Mouse (Mus musculus): Measurements from ENCODE around the gene Mast4. TPM values are rescaled to one million over a fixed set of nuclear protein-coding genes. Genes with fewer than 3 reads are reported as not detected.

Gene Mast4
- total RNA-seq, 4 experiments from 2014 or later, result 50.1 to 60.0 (median 54.7) TPM

DNA sequence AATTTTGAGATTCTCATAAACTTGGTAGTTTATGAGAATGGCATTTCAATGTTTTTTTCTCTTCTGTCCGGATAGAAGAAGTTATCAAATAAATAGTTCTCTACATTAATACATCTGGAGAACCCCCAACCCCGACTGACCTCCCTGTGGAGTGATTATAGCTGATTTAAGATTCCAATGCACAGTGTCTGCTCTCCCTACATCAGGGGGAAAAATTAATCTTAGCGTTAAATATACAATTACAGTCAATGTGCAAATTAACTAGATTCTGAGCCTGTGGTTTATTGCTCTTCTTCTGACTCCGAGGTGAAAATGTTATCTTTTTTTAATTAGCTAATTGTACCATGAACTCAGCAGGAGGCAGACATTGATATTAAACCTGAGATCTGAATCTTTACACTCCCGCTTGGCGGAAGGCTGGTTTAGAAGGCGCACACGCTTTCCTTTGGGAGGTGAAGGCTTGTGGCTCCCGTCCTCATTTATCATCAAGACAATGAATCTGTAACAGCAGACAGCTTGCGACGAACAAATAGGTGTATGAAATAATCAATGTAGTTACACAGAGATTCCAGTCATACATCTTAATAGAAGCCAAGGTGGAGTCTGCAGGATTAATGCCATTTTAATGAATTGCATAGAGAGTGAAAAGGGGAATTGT is 274.2 kb downstream of the Mast4 start:
- no peak for DNase-seq (ENCODE audit: low spot score in 2 of 2)

DNA sequence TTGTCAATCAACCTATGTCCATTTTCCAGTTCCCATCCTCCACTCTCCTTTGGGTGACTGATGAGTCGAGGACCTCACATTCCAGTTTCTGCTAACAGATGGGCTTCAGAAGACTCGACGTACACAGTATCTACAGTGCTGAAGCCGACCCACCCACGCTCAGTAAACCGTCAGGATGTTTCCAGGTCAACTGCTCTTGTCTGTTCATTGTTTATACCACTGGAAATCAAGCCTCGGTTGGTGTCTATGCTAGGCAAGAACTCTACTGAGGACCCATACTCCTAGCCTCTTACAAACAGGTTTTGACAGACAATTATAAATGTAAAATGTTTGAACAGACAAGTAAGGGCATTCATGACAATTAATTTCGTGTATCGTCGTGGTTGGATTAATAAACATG is 277.8 kb downstream of the Mast4 start:
- no peak for DNase-seq (ENCODE audit: low spot score in 2 of 2)

DNA sequence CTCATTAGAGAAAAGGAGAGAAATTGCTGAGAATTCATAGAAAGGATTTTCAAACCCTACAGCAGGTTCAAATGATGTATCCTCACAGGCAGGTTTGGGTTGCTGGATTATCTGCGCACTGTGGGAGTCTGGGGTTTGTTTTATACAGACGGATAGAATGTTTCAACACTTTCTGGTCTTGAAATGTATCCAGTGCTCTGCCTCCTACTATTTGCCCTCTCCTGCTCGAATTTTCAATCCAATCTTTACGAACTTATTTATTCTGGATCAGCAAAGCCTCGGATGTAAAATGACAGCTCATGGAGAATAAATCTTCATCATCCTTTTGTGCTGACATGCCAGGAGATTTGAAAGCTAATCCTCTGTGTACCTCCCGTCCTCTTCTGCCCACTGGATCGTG is 281.6 kb downstream of the Mast4 start:
- no peak for DNase-seq (ENCODE audit: low spot score in 2 of 2)

DNA sequence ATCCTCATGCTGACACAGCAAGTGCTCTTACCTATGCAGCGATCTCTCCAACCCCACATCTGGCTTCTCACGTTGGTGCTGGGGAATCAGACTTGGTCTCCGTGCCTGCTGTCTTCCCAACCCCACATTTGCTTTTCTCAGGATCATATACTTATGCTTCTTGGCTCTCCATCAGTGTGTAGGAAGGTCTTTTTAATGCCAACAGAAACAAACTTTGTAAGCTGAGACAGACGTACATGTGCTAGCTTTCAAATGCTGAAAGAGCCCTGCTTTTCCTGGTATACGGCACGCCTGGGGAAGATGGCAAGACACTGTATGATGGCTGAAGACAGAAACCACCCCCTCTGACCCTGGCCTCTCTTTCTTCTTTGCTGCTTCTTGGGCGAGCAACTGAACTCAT is 285.3 kb downstream of the Mast4 start:
- DNase-seq (ENCODE audit: low spot score in 2 of 2), result no peak

DNA sequence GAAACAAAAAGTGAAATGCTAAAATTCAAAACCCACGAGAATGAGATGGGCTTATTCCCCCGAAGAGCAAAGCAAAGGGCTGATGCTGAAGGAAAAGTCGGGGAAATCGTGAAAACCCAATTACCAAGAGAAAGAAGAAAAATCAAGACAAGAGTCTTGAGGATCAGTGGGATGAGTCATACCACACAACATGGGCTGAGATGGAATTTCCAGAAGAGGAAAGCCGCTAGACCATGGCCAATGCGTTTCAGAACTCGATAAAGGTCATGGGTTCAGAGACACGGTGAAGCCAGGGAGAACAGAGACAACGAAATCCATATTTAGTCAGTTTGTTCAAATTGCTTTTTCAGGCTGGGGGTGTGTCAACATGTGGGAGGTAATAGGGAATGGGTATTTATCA is 290.6 kb downstream of the Mast4 start:
- no peak for DNase-seq (ENCODE audit: low spot score in 2 of 2)

DNA sequence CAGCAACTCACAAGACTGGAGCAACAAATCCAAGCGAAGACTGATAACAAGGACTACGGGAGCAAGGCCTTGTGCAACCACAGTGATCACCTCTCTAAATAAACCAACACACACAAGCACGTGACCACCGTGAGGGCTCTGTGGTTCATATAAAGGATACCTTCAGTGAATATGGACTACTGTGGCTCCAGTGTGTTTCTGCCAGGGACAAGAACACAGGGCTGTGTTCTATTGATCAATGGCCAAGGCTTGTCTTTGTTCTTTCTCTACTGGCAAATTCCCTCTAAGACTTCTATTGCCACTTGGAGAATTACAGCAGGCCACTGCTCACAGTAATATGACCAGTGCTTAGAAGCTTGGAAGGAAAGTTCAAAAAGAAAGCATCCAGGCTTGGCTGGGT is 291.3 kb downstream of the Mast4 start:
- DNase-seq (ENCODE audit: low spot score in 2 of 2), result no peak

DNA sequence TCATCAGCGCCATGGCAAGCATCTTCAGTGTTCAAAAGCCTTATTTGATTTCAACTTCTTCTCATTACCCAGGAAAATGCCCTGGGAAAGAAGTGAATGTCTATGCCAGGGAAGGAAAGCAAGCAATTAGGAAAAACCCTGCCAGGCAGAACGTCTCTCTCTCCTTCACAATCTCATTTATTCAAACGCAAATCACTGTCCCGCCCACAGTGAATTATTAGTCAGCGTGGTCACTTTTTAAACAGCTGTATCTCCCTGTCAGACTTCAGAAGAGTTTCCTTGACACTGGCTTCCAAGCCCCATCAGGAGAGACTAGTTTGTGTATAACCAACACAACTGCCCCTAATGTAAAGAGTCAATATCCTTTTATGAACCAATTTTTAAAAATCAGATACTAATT is 296.8 kb downstream of the Mast4 start:
- no peak for DNase-seq (ENCODE audit: low spot score in 2 of 2)

DNA sequence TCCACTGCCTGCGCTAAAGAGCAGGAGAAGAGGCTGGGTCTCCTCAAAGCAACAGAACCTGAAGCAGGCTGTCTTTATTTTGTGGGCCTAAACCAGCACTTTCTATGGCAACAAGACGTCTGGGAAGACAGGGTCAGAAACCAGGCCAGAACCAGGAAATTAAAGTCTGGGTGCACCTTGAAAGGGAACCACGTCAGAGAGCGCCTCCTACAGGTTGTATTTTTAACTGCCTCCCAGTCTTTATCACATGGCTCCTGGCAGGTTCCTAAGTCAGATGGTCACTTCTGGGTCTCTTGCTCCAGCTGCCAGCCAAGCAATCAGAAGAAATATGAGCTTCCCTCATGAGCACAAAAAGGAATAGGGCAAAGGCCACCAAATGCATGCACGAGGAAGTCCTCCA is 304.9 kb downstream of the Mast4 start:
- no peak for DNase-seq (ENCODE audit: low spot score in 2 of 2)

DNA sequence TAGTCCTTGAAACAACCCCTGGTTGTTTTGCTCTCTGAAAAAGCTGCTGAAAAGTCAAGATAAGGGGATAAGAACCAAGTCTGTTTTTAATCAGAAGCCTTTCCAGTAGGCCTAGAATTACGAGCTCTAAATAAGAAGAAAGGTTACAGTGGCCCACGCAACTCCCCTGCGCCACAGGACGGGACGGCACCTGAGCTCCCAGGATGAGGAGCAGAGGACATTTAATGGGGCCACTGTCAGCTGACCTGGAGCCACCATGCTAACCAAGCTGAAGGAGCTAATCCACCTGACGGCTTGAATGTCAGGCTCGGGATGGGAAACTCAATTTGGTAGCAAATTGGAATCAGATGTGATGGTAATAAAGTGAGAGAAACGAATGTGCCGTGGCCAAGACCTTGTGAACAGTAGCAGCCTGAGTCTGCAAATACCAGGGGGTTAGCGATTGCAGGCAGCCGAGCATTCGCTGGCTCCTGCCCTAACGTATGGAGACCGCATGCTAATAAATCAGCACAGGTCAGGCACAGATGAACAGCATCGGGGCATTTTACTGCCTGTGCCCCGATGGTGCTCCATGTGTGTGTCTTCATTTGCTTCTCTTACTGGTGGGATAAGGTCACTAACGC is 306.7 kb downstream of the Mast4 start:
- no peak for DNase-seq (ENCODE audit: low spot score in 2 of 2)

DNA sequence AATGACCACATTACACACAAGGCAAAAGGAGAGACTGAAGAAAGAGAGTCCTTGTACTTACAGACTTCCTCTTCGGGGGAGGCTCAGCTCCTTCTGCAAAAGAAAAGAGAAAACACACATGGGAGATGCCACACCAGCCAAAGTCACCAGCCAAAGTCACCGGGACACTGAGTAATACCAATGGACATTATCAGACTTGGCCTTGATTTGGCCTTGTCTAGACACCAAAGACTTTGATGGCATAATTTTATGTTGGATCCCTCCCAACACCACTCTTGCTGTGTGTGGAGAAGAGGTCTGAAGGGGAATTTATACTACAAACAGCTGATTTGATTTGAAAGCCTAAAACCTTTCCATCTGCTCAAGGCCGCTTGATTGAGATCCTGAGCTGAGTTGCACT is 308.8 kb downstream of the Mast4 start:
- no peak for DNase-seq (ENCODE audit: low spot score in 2 of 2)

DNA sequence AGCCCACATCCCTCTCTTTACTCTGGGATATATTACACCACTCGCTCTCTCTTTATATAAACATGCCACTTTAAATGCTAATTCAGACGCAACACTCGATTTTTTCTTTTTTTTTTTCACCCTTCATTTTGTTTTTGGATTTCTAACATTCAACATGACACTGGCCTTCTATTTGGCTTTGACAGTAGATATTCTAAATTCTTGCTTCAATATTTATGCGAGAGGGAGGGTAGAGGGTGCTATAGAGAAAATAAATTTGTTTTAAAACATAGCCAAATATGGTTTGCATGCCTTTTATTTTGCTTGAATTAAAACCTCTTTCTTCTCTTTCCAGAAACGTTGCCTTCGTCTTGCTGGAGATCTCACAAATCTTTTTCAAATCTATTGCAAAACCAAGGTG is 315.8 kb downstream of the Mast4 start:
- DNase-seq (ENCODE audit: low spot score in 2 of 2), result no peak

DNA sequence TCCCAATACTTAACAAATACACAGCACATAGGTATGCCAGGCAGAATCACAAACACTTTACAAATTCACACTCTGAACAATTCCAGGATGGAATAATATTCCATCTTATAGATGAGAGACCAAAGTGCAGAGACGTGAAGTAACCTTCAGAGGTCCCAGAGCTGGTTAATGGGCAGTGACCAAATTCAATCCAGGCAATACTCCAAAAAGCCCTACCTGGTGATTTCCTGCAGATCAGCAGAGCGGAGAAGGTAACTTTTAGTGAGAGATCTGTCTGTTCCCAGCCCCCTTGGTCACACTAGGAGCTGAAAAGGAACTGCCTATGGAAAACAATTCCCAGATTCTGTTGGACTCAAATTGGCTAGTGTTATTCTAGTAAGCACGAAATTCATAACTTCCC is 316.6 kb downstream of the Mast4 start:
- DNase-seq (ENCODE audit: low spot score in 2 of 2), result no peak

DNA sequence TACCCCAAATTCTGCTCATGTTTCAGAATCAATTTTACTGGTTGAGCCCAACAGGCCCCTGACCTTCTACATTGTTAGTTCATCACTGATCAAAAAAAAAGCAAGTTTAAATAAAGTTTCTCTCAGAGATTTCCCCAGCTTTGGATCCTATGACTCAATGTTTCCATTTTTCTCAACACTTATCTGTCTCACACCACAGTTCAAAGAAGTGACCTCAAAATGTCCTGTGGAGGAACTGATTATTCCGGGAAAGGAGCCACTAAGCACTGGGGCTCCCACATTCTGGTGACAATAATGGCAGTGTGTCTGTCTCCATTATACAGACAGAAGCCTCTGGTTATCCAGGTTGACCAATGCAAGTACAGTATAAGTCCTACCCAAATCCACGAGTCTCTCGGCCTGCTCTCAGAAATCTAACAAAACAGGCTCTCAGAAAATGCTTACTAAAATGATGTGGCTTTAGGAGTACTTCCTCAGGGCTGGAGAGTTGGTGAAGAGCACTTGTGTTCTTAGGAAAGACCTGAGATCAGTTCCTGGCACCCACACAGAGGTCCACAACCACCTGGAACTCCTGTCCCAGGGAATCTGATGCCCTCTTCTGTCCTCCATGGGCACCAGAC is 319.1 kb downstream of the Mast4 start:
- no peak for DNase-seq (ENCODE audit: low spot score in 2 of 2)

DNA sequence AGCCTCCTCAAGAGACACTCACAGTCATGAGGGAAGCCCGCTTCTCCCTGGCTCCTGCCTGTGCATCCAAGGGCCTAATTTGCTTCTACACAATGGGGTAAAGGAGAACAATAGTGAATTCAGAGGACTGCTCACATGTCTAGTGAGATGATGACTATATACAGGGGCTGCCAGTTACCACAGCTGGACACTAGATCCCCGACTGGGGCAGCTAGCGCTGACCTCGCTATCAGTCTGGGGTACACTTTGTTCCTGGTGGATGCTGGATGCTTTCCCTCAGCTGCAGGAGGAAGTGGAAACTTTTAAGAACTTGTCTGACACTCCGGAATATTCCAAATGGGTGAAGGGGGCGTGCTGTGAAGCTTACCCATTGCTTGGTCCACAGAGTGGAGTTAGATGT is 319.7 kb downstream of the Mast4 start:
- peak in 1 of 2 experiments; percentile 55 for DNase-seq (ENCODE audit: low spot score in 2 of 2)

DNA sequence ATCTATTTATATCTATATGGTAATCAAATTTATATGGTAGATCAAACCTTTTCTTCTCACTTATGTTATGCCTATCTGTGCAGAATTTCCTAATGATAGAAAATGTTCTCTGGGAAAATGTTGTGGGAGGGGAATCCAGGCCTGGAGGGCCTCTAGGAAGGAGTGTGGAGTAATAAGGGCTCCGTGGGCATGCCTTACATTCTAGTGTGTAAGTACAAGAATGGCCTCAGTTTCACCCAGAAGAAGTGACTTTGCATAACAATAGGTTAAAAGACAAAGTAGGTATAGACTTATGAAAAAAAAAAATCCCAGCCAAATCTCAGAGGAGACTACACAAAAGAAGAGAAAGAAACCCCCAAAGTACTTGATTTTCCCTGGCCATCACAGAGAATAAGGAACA is 320.1 kb downstream of the Mast4 start:
- no peak for DNase-seq (ENCODE audit: low spot score in 2 of 2)

DNA sequence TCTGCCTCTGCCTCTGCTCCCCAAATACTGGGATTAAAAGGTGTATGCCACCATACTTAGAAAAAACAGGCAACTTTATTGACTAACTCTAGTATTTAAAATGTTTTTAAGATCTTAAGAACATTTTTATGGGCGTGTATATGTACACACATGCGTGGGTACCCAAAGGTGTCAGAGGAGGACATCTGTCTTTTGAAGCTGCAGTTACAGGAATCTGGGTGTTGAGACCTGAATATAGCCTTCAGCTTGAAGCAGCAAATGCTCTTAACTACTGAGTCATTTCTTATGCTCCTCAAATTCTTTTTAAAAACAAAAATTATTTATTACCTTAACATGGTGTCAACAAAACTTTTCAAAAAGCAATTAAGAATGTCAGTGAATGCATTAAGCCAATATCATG is 329.1 kb downstream of the Mast4 start:
- no peak for DNase-seq (ENCODE audit: low spot score in 2 of 2)

DNA sequence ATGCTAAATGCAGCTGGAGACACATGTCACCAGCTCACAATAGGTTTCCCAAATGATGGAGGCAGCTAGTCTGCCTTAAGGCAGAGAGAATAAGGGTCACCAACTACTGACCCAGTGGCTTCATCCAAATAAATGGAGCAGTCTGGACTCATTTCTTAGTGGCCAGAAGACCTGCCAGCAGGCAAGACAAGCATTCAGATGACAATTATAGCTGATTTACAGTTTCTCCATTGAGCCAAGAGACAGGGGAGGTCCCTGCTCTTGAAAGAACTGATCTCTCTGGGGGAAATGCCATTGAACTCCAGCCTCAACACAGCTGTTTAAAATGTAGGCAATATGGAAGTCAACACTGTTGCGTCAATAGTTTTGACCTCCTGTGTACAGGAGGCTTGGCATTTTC is 332.5 kb downstream of the Mast4 start:
- DNase-seq (ENCODE audit: low spot score in 2 of 2), result no peak

DNA sequence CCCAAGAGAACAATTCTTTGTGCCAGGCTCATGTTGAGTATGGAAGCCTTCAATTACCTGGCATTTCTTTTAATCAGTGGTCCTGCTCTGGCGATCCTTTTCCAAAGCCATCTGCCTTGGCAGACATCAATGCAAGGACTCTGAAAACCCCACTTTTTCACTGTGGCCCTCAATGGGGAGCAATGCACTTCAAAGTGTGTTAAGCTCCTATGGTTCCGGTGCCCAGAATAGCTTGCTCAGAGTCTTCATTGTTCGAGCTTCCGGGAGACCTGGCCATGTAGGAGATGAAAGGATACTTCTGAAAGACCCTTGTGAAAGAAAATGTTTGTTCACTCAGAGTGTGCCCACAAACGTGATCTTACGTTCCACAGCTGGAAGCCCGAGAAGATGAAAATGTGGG is 333.4 kb downstream of the Mast4 start:
- no peak for DNase-seq (ENCODE audit: low spot score in 2 of 2)

DNA sequence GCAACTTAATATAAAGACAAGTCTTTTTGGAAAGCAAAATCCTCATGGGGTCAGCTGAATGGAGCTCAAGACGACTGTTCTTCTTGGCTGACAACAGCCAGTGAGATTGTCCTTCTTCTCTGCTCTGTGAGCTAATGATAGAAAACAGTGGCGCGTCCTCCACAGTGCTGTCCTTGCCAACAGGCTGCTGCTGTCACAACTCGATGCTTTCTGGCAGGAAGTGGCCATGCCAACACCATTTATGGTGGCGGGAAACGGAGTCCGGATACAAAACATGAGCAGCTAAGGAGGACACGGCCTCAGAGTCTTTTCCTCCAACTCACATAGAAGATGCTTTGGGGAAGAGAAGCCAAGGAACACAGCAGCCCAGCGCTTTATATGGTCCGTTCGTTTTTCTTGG is 340.2 kb downstream of the Mast4 start:
- no peak for DNase-seq (ENCODE audit: low spot score in 2 of 2)

DNA sequence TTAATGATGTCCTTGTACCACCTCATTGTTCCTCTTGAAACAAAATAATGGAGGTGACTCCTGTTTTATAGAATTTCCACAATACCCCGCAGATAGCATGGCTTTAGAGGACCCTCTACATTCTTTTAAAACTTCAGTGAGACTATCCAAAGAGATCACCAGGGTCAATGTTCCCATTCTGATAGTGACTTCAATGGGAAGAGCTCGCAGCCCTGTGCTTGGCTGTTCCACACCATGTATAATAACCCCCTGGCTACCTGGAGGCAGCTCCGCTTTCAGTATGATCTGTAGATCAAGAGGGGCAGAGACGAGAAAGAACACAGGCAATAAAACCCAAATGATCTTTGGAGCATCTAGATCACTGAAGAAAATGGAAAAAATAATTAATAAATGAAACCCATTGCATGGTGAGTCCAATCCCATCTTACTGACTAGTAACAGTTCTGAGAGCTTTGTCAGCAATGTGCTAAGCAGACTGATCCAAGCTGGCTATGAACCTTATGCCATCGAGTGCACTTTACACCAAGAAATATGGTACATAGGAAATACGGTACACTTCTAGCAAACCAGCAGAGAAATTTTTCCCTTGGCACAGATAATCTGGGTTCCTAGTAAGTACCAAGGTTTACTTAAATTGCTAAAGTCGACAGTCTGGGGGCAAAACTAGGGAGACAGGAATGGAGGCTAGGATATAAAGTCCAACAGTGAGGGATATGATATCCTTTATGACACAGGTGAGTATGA is 341.4 kb downstream of the Mast4 start:
- DNase-seq (ENCODE audit: low spot score in 2 of 2), result no peak

DNA sequence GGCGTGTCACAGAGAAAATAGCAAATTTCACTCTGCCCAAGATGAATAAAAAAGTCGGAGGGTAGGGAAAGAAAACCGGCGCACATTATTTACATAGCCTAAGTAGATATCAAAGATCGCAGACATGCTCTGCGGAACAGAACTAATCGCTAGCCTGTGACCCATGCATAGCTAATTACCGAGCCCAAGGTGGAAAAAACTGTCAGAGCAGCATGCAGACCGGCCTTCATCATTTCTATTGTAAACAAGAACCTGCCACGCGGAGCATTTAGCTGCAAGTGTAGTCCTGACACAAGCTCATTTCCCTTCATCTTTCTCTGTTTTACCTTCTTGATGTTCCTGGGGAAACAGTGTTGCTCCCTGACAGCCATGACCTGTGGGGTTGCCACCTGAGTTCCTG is 342.4 kb downstream of the Mast4 start:
- DNase-seq (ENCODE audit: low spot score in 2 of 2), result no peak

DNA sequence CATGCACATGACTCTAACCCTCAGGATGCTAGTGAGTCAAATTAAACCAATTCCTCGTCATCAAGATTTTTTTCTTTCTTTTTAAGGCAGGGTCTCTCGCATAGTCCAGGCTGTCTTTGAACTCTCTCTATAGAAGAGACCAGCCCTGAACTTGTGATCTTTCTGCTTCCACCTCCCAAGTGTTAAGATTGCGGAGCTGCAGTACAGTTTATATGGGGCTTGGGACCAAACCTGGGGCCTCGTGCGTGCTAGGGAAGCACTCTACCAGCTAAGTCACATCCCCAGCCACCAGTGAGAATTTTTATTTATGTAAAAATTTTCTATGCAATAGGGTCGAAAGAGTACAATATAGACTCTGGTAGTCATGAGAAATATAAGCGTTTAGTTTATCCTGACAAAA is 343.1 kb downstream of the Mast4 start:
- DNase-seq (ENCODE audit: low spot score in 2 of 2), result no peak

DNA sequence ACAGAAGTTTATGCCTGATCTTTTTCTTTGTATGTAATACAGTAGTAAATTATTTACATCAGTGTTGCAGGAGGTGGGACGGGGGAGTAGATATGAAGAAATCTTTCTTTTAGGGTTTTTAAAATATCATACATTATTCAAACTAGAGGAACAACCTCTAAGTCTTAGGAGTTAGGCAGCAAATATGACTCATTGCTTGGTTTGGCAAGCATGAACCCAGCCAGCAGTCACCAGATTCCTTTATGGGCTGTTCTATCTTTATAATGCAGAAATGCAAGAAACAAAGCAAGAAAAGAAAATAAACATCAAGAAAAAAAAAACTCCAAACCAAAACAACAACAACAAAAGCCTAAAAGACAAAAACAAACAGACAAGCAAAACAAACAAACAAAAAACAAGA is 344.2 kb downstream of the Mast4 start:
- DNase-seq (ENCODE audit: low spot score in 2 of 2), result no peak

Data from left cerebral cortex, adult 8-10 months (tissue).